Mouse (Mus musculus) forebrain, embryonic 16.5 days (tissue): ENCODE results near the gene Fam122a. TPM values are rescaled to one million over a fixed set of nuclear protein-coding genes. Genes with fewer than 3 reads are reported as not detected.

Experiments used
- ATAC-seq: fragments of 200-750 bp; cut with Nextera tagmentation; 2 replicates; pipeline ENCODE4 v1.8.0; 2017; ENCODE audit warnings: mild to moderate bottlenecking, moderate library complexity
- H3K27ac ChIP-seq: fragments of 300-500 bp; sonication (generic); 2 replicates; pipeline ENCODE4 v1.5.1; 2014; ENCODE audit warnings: low read length, control low read depth
- H3K27me3 ChIP-seq: fragments of 300-500 bp; sonication (generic); replicated peaks from 2 replicates; pipeline ENCODE4 v1.6.1; 2014; ENCODE audit warnings: low read length; ENCODE audit not compliant: control insufficient read depth, insufficient read depth
- H3K36me3 ChIP-seq: fragments of 300-500 bp; sonication (generic); 2 replicates; pipeline ENCODE4 v1.6.1; 2014; ENCODE audit not compliant: control insufficient read depth, insufficient read depth
- H3K4me1 ChIP-seq: fragments of 300-500 bp; sonication (generic); replicated peaks from 2 replicates; pipeline ENCODE4 v1.6.1; 2014; ENCODE audit warnings: low read length; ENCODE audit not compliant: control insufficient read depth, insufficient read depth
- H3K4me2 ChIP-seq: fragments of 300-500 bp; sonication (generic); 2 replicates; pipeline ENCODE4 v1.6.1; 2014; ENCODE audit warnings: mild to moderate bottlenecking, low read length, control low read depth
- H3K4me3 ChIP-seq: fragments of 300-500 bp; sonication (generic); replicated peaks from 2 replicates; pipeline ENCODE4 v1.5.1; 2014; ENCODE audit warnings: mild to moderate bottlenecking, low read length, control low read depth
- H3K9ac ChIP-seq: fragments of 300-500 bp; sonication (generic); replicated peaks from 2 replicates; pipeline ENCODE4 v1.6.1; 2014; ENCODE audit warnings: low read depth, low read length, control low read depth
- H3K9me3 ChIP-seq: fragments of 300-500 bp; sonication (generic); 2 replicates; pipeline ENCODE4 v1.6.1; 2016; ENCODE audit warnings: low read length; ENCODE audit not compliant: control insufficient read depth
- WGBS: fragments of 180-500 bp; shearing (Covaris S2); extraction: QIAGEN DNeasy Blood & Tissue Kit; methylation state at CpG from one replicate; pipeline ENCODE4 v1.1.7; 2014; 5-methylcytosine and 5-hydroxymethylcytosine counted together
- polyA plus RNA-seq: library from polyadenylated mRNA; unstranded; fragments of >200 nt; fragmentation: Nextera tagmentation; extraction: Ambion mirVana; gene quantifications from 2 replicates; pipeline ENCODE4 v1.2.1, GENCODE M21; 2015

The Fam122a gene
- polyA plus RNA-seq, 1 experiment from 2014 or later: 50.2 TPM

DNA sequence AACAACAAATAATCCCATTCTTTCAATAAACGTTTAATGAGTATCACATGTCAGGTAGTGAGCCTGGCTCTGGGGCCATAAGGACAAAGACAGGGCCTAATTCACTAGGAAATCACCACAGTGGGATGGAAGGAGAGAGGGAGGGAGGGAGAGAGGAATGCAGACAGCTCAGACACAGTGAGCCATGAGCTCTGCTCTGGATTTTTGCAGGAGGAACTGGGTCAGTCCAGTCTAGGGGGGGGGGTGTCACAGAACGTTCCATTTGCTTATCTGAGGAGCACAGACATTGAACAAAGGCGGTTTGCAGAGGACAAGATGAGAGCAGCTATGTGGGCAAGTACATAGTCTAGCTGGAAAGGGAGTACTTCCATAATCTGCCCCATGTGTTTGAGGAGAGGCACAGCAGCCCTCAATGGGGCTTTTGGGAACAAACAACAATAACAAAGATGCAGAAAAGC, 24.7 kb downstream of the Fam122a start:
- H3K9ac ChIP-seq: no peak overlapping the region

DNA sequence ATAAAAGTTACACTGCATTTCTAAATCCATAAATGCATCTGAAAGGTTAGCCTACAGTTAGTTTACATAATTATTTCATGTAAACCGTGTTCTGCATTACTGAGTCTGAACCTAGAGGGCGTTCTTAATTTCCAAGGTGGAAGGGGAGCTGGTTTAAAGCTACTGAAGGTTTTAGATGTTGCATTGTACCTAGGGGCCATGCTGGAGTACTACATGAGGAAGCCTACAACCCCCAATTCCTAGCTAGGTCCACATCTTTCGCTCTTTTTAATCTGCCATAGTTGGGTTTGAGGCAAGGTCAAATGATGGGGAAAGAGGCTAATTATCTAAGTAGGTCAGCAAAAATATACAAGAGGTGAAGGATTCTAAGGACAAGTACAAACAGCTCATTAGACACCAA, 25.5 kb downstream of the Fam122a start:
- Histone ChIP-seq H3K27ac (no peak overlapping the region; the same call in 1 of the 2 replicates), H3K36me3 (no peaks in the 10 kb centered on the region), H3K4me3 (no peak overlapping the region), H3K9me3 (no peaks in the 10 kb centered on the region), H3K4me2 (no peak overlapping the region), H3K27me3 (no peaks in the 10 kb centered on the region), H3K4me1 (peaks cover 9% of the 10 kb centered on the region), H3K9ac (no peak overlapping the region)
- WGBS: 84% methylated on average over 3 of the region's 3 CpGs
- ATAC-seq: no peak

More for the DNA sequence above, 24.7 kb downstream of the Fam122a start:
- Histone ChIP-seq H3K36me3 (no peaks in the 10 kb centered on the region), H3K9me3 (no peaks in the 10 kb centered on the region), H3K4me1 (peaks cover 9% of the 10 kb centered on the region), H3K27ac (peak overlapping the region; percentile 56), H3K4me2 (no peak overlapping the region), H3K4me3 (no peak overlapping the region), H3K27me3 (no peaks in the 10 kb centered on the region)
- WGBS: 8% methylated on average over 3 of the region's 3 CpGs
- peak; percentile 56 for ATAC-seq

DNA sequence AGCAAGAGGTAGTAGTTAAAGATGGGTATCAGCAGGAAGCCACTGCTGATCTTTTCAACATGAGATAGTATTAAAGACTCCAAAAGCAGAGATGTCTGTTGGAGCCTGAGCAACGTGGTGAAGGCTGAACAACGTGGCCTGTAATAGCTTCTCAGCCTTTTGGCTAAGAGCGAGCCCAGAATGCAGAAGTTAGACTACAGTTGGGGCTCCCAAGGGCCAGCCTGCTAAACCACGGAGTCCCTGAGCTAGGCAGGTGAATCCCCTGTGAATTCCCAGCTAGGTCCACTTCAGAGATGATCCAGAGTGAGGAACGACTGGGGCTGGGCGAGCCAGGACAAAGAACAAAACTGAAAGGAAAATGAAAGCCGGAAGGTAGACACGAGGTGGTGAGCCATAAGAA, 26.4 kb downstream of the Fam122a start:
- Histone ChIP-seq H3K4me2 (no peak overlapping the region), H3K9me3 (no peaks in the 10 kb centered on the region), H3K9ac (no peak overlapping the region), H3K4me1 (peaks cover 7% of the 10 kb centered on the region), H3K27ac (no peak overlapping the region), H3K36me3 (no peaks in the 10 kb centered on the region), H3K4me3 (no peak overlapping the region), H3K27me3 (no peaks in the 10 kb centered on the region)
- WGBS: 94% methylated on average over 8 of the region's 8 CpGs
- ATAC-seq: no peak

DNA sequence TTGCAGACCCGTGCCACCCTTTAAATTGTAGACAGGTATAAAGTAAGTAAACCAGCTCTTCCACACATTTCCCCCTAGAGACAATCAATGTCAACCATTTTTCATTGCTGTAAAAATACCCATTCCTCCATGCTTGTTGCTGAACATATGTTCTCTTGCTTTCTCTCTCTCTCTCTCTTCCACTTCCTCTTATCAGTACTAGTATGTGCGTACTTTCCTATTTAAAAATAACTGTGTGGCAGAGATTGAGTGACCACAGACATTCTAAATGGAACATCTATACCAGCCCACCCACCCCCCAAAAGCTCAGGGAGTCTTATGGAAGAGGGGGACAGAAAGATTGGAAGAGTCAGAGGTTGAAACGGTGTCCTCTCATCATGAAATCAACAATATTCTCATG, 32.8 kb downstream of the Fam122a start:
- Histone ChIP-seq H3K36me3 (no peaks in the 10 kb centered on the region), H3K4me2 (no peak overlapping the region), H3K27me3 (no peaks in the 10 kb centered on the region), H3K4me3 (no peak overlapping the region), H3K27ac (no peak overlapping the region), H3K9me3 (no peaks in the 10 kb centered on the region), H3K9ac (no peak overlapping the region), H3K4me1 (no peaks in the 10 kb centered on the region)
- 94% methylated on average over 3 of the region's 3 CpGs for WGBS
- no peak for ATAC-seq

DNA sequence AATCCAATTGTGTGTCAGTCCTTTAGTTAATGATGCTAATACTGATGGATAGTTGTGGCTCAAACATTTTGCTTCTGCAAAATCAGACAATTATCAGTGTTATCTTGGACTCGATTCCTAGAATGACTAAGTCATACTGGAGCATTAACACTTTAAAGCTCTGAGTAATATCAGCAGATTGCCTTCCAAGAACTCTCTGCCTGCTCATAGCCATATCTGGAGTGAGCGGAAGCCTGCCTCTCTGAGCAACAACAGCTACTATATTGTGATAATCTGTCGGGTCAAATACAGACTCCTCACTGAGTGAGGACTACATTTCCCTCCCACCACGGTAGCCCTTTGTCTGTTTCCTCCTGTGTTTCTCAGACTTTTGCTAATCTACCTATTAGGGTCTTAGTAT, 37.4 kb downstream of the Fam122a start:
- Histone ChIP-seq H3K27ac (no peak overlapping the region), H3K36me3 (no peaks in the 10 kb centered on the region), H3K4me2 (no peak overlapping the region), H3K4me3 (no peak overlapping the region), H3K27me3 (no peaks in the 10 kb centered on the region), H3K9me3 (no peaks in the 10 kb centered on the region), H3K9ac (no peak overlapping the region), H3K4me1 (no peaks in the 10 kb centered on the region)
- WGBS: 59% methylated on average over 4 of the region's 4 CpGs
- ATAC-seq: no peak

DNA sequence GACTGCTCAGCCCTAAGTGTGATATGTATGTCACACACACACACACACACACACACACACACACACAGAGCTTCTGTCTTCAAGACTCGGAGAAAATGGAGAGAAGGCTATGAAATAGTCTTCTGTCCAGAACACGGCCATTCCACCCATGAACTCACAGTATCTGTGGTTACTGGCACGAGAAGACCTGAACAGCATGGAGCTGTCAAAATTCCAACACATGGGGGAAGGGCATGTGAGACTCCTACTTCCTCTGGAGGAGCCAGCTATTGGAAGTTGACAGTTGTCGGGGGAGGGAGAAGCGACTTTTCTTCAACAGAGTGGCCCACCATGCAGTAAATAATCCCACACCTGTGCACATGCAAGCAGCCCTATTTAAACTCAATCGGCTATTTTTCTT, 42.9 kb downstream of the Fam122a start:
- H3K36me3 ChIP-seq: no peaks in the 10 kb centered on the region
- WGBS: 87% methylated on average over 6 of the region's 6 CpGs
- no peak for ATAC-seq
- H3K4me2 ChIP-seq: no peak overlapping the region
- H3K9me3 ChIP-seq: no peaks in the 10 kb centered on the region
- no peaks in the 10 kb centered on the region for H3K27me3 ChIP-seq
- H3K4me1 ChIP-seq: no peaks in the 10 kb centered on the region
- H3K9ac ChIP-seq: no peak overlapping the region
- H3K4me3 ChIP-seq: no peak overlapping the region
- no peak overlapping the region for H3K27ac ChIP-seq

DNA sequence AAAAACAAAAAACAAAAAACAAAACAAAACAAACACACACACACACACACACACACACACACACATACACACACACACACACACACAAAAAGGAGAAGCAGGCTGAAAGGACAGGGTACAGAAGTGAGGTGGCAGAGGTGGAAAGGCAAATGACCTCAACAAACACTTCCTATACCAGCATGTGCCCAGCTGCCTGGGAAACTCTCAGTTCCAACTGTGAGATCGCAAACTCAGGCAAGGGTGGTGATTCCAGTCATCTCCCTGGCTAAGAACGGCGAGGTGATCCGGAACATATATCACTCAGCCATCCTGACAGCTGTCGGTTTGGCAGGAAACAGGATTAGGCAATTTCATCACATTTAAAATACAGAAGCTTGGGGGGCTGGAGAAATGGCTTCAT, 44.7 kb downstream of the Fam122a start:
- Histone ChIP-seq H3K27me3 (no peaks in the 10 kb centered on the region), H3K4me2 (no peak overlapping the region), H3K36me3 (no peaks in the 10 kb centered on the region), H3K27ac (no peak overlapping the region), H3K4me3 (no peak overlapping the region), H3K4me1 (no peaks in the 10 kb centered on the region), H3K9ac (no peak overlapping the region), H3K9me3 (no peaks in the 10 kb centered on the region)
- ATAC-seq: no peak
- 81% methylated on average over 5 of the region's 5 CpGs for WGBS

DNA sequence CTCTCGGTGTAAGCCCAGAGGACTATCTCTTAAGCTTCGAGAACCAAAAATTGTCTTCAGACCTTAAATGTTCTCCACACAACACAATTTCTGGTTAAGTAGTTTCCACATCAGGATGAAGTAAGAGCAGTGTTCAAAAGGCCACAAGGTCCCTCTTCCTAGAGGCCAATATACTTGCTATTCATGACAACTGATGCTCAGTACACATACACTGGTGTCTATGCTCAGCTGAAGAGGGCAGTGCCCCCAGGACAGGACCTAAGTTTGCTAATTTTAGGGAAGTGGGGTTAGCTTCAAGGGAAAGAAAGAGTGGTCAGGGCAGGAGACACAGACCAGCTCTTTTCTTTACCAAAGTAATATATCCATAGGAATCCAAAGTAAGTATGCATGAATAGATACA, 45.8 kb downstream of the Fam122a start:
- ATAC-seq: no peak
- H3K4me1 ChIP-seq: no peaks in the 10 kb centered on the region
- H3K27me3 ChIP-seq: no peaks in the 10 kb centered on the region
- H3K36me3 ChIP-seq: no peaks in the 10 kb centered on the region
- 95% methylated on average over 2 of the region's 2 CpGs for WGBS
- no peak overlapping the region for H3K4me2 ChIP-seq
- no peak overlapping the region for H3K4me3 ChIP-seq
- H3K27ac ChIP-seq: no peak overlapping the region
- no peak overlapping the region for H3K9ac ChIP-seq
- H3K9me3 ChIP-seq: no peaks in the 10 kb centered on the region

DNA sequence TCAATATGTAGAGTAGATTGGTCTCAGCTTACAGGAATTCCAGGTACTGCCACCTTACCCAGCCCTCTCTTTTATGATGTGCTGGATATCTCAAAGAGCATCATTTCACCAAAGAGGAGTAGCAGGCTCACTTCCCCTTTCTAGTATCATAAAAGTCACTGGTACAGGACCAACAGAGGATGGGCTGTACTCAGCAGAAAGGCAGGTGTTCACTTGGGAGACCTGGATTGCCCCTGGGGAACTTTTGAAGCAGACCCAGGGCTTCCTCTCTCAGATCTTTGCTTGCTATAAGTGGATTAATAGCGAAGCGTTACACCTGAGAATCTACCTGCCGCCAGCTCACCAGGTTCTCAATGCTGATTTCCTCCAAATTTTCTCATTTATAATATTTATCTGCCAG, 49.1 kb downstream of the Fam122a start:
- H3K4me3 ChIP-seq: no peak overlapping the region
- WGBS: 96% methylated on average over 3 of the region's 3 CpGs
- H3K27me3 ChIP-seq: no peaks in the 10 kb centered on the region
- no peaks in the 10 kb centered on the region for H3K9me3 ChIP-seq
- H3K4me1 ChIP-seq: no peaks in the 10 kb centered on the region
- H3K36me3 ChIP-seq: no peaks in the 10 kb centered on the region
- H3K27ac ChIP-seq: no peak overlapping the region
- ATAC-seq: no peak
- H3K9ac ChIP-seq: no peak overlapping the region
- H3K4me2 ChIP-seq: no peak overlapping the region

DNA sequence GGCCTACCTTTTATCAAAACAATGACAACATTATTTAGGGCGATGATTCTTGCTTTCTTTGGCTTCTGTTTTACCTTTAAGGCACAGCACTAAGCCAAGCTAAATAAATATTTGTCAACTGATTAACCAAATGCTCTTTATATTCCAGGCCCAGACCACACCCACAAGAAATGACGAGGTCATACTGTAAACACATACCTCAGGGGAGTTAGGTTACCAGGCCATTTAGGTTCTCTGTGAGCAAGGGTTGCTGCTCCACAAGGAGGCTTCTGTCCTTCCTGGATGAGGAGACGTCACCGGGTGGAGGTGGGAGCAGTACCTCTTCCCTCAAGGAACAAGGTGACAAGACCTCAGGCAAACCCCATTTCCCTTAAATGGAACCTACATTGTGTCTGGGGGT, 49.9 kb downstream of the Fam122a start:
- no peaks in the 10 kb centered on the region for H3K4me1 ChIP-seq
- no peak overlapping the region for H3K4me2 ChIP-seq
- H3K9ac ChIP-seq: no peak overlapping the region
- no peaks in the 10 kb centered on the region for H3K27me3 ChIP-seq
- WGBS: 78% methylated on average over 4 of the region's 4 CpGs
- H3K4me3 ChIP-seq: no peak overlapping the region
- no peaks in the 10 kb centered on the region for H3K9me3 ChIP-seq
- no peak overlapping the region for H3K27ac ChIP-seq
- ATAC-seq: no peak
- no peaks in the 10 kb centered on the region for H3K36me3 ChIP-seq
